Mouse (Mus musculus) neutrophil, adult 5-6 weeks (primary cell): ENCODE measurements around the gene Chrna1. TPM values are rescaled to one million over a fixed set of nuclear protein-coding genes. Genes with fewer than 3 reads are reported as not detected.

Experiments
- ATAC-seq: fragments of 151-379, 151-347 bp; 2 replicates; pipeline ENCODE4 v1.8.0; 2017; ENCODE audit warnings: mild to moderate bottlenecking, moderate TSS enrichment; ENCODE audit not compliant: insufficient number of reproducible peaks, poor library complexity, low FRiP score, severe bottlenecking; ENCODE audit errors: extremely low read depth
- total RNA-seq: library from RNA; stranded (forward); fragments of 200-1000 nt; gene quantifications from 2 replicates; pipeline ENCODE4 v1.2.3, GENCODE M21; 2017

Gene Chrna1
- total RNA-seq, 1 experiment from 2014 or later: not detected

DNA sequence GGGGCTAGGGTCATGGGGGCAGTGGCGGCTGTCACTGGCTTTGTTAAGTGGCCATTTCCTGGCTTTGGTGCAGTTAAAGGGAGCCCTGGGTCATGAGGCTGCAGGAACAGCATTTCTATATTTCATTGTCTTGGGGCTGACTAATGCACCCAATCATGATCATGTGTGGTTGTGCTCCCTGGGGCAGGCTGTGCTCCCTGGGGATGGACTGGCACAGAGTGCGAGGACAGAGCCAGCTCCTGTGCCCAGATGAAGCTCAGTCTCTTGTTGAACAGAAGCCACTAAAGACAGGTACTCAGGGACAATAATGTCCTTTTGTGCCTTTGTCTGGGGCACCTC, 12.9 kb upstream of the Chrna1 start:
- ATAC-seq: no peak

DNA sequence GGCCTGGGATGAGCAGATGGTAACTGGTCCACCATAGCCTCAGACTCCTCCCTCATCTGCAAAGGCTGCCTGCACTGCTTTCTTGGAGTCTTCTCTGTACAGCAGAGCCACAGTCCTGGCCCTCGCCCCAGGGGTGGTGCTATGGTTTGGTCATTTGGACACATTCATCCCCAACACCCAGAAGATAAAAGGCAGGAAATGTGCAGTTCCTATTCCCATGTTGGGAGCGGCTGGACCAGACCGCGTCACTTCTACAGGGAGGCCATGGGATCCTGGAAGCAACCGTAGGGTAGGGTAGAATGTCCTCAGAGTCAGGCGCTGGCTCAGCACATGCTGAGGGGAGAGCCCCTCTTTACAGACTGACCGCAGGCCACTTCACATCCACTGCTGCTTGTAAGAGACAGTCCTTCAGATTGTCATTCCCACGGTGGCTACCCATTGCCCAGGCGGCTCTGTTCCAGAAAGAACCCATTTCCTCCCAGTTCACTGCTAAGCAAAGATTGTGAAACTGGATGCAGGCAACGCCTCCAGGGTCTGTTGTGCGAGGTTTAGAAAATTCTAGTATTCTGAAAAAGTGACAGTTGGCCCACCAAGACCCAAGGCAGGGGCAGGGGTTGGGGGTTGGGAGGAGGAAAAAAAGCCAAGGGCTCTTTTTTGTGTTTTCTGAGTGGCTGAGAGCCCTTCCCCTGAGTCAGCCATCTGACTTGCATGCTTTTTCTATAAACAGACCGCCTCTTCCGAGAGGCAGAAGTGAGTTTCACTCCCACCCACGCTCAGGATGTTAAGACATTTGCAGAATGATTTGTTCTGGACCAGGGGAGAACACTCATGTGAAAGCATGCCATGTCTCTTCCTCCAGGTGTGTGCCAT, 12.3 kb upstream of the Chrna1 start:
- no peak for ATAC-seq

DNA sequence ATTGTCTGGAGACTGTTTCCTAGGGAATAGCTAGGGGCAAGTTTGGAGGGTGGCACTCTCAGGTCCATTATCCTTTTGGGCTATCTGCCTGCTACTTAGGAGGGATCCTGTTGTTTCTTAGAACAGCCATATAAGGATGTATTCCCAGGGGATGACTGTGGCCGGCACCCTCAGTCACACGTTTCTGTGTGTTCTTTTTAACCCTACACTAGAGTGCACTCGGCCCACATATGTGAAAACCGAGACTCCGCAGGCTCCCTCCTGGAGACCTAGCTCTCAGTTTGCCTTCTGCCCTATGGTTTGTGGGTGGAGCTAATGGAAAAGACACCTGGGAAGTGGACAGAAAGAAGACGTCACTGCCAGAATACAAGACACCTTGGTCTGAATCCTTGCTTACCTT, 11.1 kb upstream of the Chrna1 start:
- no peak for ATAC-seq

DNA sequence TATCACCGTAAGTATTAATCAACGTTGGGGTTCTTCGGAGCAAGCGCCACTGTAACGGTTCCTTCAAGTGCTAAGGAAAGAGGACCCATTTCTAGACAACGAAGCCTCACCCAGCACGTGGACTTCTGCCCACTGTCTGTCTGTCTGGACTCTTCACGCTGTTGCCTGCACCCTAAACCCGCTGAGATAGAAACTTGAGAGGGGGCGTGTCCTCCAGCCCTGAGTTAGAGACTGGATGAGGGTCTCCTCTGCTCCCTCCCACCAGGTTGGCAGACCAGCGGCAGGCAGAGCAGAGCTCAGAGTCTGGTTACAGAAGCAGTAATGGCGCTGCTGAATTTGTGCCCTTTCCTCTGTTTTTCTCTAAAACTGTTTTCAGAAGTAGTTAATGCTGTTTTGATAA, 10.0 kb upstream of the Chrna1 start:
- no peak for ATAC-seq

DNA sequence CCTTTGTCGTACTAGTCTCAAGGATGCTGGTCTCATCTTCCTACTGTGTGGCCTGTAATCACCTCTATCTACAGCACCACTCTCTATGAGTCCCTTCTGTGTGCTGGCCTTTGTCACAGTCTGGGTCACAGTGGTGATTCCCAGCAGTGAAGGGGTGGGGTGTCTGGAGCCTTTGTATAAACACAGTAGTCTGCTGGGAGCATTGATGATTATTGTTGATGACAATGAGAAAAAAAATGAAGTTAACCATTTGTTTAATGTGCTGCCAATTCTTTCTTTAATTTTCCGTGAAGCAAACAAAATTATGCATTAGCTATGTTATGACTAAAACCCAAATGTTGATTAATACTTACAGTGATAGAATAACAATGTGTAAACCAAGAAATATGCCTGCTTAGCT, 8.8 kb upstream of the Chrna1 start:
- ATAC-seq: no peak

DNA sequence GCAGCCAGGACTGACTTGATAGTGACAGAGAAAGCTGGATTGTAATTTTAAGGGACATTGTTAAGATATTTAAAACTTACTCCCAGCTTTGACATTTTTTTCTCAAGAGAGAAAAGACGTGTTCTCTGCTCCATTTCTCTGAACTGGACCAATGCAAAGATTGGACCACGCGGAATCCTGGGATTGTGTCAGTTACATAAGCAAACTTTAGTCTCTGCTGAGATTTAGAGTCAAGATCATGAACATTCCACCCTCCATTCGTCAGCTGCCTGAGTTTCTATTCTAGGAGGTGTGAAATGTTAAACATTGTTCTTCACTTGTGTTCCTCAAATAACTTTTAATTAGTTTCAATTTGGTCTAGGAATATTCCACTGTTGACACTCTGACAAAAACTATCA, 7.0 kb upstream of the Chrna1 start:
- no peak for ATAC-seq

DNA sequence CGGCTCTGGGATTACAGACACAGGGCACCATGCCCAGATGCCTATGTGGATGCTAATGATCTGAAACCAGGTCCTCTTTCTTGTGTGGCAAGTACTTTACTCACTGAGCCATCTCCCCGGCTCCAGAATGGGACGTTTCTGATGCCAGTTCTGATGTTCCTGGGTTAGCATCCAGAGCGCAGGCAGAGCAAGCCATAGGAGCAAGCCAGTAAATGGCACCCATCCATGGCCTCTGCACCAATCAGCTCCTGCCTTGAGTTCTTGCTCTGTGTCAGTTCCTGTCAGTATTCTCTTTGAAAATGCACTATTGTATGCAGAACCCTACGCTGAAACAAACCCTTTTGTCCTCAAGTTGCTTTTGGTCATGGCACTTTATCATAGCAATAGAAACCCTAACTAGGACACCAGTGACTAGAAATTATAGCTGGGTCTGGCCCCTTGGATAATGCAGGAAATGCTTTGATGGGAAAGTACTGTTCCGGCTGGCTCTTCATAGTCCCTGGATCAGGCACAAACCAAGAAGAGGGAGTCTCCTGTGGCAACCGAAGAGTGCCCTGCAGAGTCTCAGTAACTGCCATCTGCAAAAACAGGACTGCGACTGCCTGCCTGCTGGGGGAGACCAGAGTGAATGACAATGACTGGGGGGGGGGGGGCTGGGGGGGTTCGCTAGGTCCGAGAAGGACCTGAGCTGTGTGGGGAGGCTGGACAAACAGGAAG, 6.4 kb upstream of the Chrna1 start:
- no peak for ATAC-seq

DNA sequence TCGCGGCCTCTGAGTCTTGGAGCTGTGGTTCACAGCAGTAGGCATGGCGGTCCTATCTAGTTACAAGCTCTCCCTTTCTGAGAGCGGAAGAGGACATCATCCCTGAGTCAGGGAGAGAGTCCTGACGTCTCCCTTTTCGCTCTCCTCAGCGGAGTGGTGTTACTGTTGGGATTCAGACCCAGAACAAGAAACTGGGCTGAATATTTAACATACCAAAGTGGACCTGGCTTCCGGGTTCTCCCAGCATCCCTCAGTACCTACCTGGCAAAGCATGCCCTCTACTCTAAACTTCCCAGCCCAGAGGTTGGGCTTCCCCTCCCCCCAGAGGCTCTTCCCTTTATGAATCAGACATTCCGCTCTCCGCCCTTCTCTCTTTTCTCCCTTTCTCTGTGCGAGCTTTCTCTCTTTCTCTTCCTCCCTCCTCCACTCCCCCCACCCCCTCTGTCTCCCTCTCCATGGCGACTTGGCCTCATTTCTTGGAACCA, 5.3 kb upstream of the Chrna1 start:
- no peak for ATAC-seq

DNA sequence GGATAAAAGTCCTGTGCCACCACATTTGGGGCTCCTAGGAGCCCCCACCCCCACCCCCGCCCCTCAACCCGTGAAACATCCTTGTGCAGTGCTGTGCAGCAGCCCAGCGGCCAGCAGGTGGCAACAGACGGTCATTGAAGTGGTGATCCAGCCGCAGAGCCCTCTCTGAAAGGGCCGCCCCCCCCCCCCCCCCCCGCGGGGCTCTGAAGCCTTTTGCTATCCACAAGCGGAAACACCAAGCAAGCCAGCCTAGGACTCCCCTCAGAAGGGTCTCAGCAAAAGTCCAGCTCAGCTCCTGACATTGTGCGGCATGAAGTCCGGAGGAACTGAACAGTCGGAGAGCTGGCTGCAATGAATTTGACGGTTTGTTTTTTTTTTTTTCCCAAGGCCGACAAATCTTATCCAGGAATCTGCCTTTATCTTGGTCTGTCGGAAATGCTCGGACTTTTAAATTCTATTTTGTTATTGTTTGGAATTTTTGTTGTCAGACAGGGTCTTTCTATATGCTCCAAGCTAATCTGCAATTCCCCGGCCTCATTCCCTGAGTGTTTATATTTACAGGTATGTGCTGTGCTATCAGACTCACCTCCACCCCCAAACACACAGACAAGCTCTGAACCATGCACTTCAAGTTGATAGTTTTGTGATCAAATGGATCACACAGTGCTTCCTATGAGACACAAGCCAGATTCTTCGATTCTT, 4.7 kb upstream of the Chrna1 start:
- ATAC-seq: 0 out of 2 replicates have a peak, but pooled peaks have one; percentile 42

DNA sequence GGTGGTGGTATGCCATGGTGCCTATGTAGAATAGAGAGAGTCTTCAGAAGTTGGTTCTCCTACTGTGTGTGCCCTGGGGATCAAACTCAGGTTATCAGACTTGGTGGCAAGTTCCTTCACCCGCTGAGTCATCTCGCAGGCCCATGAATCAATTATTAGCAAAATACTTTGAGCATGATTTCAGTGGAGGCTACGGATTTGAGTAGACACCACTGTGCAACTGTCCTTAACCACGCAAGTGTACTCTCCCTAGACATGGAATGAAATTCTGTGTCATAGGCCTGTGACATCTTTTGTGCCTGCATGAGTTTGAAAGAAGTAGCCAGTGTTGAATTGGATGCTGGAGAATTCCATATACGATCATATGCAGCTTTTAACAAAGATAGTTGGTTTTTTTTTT, 582 bp upstream of the Chrna1 start:
- no peak for ATAC-seq

DNA sequence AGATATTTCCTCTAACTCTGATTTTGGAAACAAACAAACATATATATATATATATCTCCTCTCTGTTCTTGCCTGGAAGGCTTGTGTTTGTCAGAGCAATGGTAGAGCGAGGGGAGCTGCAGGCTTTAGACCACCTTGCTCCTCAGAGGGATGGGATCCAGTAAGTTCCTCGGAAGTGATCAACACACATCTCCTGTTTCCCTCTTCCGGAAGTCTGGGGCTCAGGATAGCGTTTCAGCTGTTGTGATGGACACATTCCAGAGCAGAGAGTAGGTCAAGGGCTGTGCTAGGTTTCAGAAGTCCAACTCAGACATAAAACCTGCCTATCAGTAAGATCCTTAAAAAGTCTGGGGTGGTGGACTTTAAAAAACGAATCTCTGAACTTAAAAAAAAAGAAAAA, 970 bp downstream of the Chrna1 start:
- ATAC-seq: no peak

DNA sequence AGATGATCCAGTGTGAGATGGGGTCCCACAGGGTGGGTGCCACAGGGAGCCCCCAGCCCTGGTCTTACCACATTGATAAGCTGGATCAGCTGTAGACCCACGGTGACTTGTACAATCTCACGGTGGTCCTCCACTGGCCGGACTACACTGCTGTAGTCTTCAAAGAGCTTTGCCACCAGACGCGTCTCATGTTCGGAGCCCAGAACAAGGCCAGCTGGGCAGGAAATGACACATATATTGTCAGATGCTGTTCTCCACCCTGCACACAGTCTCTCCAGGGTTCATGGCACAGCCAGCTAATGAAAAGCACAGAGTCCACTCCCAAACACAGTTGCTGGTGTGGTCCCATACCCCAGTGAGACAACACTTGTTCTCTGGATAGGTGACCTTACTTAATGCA, 5.7 kb downstream of the Chrna1 start:
- ATAC-seq: no peak

DNA sequence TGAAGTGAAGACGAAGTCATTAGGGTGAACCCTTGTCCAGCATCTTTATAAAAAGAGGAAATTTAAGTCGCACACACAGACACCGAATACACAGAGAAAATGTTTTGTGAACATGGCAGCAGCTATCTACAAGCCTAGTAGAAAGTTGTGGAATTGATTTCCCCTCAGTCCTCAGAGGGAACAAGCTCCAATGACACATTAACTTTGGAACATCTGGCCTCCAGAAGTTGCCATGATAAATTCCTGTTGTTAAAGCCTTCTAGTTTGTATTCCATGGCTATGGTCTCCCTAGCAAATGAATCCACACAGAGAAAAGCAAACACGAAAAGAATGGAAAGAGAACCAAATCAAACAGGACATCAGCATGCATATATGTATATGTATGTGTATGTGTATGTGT, 6.6 kb downstream of the Chrna1 start:
- ATAC-seq: no peak

DNA sequence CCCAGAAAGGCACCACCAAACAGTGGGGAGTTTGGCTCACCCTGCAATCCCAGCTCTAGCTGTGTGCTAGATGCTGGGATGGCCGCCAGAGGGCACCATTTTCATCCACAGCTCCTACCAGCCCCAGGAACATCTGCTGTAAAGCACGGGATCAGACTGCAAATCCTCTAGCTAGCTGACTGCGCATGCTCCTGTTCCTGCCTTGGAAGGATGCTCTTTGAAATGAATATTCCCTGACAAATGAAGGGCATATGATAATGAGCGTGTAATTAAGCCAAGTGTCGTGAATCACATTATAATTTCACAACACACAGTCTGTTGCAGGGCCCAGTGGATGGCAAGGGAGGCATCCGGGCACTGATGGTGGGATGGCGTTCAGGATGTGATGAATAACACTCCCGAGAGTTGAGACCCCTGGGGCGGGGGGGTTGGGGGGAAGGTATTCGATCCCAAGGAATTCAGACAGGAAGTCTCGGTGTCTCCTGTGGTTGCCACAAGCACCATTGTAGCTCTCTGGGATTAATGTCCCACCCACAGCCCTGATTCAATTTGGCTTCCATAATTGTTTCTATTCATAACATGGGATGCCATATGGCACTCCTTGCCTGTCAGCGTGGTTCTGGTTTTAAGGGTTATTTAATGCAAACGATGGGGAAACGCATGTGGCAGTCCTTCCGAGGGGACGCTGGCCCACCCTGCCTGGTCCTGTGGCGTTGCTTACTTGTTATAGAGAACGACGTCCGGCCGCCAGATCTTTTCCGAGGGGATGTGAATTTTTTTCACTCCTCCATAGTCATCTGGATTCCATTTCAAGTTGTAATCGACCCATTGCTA, 7.4 kb downstream of the Chrna1 start:
- peak; percentile 42; the same call in 1 of the 2 replicates for ATAC-seq

DNA sequence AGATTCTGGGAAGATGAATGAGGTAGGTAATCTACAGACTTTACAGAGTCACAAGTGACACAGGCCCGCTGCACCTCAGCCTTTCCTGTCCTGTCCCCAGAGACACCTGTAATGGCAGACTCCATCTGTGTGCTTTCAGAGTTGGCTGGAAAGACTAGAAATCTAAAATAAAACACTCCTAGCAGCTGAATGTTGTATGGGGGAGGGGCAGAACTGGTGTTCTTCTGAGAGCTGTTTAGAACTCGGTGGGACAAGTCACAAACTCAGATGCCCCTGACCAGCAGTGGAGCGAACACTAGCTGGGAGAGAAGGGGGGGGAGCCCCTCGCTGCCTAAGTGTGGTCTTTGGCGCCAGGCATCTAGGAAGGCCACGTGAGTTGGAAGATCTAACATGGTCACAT, 8.2 kb downstream of the Chrna1 start:
- ATAC-seq: no peak

DNA sequence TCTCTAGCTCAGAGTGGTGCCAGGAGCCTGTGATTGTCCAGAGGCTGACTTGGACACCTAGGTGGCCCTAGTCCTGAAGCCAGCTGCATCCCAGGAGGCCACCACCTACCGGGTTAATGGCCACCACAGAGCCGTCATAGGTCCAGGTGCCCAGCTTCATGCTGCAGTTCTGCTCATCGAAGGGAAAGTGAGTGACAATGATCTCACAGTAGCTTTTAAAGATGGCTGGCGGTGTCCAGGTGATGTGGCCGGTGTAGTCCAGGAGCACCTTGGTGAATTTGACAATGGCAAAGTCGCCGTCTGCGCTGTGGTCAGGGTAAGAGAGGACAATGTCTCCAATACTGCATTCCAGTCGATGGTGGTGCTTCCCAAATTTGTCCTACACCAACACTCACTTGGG, 8.8 kb downstream of the Chrna1 start:
- no peak for ATAC-seq

DNA sequence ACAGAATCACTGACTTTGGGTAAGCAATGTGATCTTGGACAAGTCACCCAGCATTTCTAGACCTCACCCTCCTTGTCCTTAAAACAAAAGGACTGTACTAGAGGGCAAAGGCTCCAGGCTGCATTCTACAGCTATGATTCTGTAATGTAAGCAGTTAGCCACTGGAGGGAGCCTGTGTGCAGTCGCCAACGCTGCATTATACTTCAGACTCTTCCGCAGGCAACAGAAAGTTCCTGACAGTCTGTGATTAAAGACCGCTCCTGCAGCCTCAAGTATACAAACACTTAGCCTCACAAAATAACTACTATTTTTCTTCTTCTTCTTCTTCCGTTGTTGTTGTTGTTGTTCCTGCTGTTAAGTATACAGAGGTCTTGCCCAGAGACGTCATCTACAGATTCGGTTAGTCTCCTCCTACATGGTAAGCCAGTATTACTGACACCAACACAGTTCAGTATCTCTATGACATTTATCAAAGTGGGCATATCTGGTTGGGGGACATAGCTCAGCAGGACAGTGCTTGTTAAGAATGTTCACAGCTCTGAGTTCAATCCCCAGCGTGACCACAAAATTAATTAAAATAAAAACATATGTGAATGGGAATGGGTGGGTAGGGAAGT, 13.0 kb downstream of the Chrna1 start:
- ATAC-seq: peak; percentile 88

DNA sequence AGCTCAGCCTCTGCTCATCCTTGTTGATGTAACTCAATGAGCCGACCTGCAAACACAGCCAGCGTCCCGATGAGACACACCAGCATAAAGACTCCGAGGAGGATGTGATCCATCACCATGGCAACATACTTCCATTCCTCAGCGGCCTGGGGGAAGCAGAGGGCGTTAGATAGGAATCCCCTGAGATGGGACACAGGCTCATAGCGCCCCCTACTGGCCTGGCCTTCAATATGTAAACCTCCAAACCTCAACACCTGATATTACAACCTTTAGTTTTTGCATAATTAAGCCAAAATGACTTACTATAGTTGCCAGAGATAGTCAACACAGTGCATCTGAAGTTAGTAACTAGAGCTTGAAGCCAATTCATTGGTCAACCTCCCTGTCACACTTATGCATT, 14.0 kb downstream of the Chrna1 start:
- ATAC-seq: no peak

DNA sequence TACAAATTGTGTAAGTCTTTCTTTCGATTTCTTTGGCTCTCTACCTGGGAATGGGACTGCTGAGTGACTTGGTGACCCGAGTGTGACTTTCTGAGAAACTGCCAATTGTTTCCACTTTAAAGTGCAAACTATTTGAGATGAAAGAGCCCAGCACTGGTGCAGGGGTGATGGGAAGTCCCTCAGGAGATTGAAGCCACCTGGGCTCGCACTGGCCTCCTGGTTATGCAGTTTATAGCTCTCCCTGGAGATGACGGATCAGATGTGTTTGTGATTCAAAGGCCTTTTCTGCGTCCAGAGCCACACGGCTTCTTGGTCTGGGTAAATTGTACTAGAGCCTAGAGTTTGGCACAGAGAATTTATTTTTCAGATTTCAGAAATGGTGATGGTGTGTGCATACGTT, 16.4 kb downstream of the Chrna1 start:
- no peak for ATAC-seq
